Mouse (Mus musculus) hematopoietic stem cell, adult 5-6 weeks (primary cell): ENCODE measurements at regions not wholly inside any gene's neighbourhood (a gene's known extent, or its start where the extent isn't known, plus 50 kb on each side); places are given as distances from the start of the nearest gene placed in this dataset.
"Not testable (repeated sequence)": the region's sequence is repeated elsewhere in the genome, so short reads cannot be mapped to it uniquely, and the experiment has no call there.

Experiments used
- ATAC-seq, 2 experiments: fragments of 125-278 bp in 1 of 2; replicated peaks in 1 of 2; 2 replicates each; pipeline ENCODE4 v1.8.0; 2016 to 2017; ENCODE audit warnings: inconsistent platforms in 2 of 2, mild to moderate bottlenecking in 2 of 2, moderate number of reproducible peaks in 2 of 2, low read depth in 1 of 2, moderate TSS enrichment in 1 of 2; ENCODE audit not compliant: low FRiP score in 2 of 2, poor library complexity in 2 of 2, severe bottlenecking in 2 of 2, insufficient read depth in 1 of 2, low TSS enrichment in 1 of 2

DNA sequence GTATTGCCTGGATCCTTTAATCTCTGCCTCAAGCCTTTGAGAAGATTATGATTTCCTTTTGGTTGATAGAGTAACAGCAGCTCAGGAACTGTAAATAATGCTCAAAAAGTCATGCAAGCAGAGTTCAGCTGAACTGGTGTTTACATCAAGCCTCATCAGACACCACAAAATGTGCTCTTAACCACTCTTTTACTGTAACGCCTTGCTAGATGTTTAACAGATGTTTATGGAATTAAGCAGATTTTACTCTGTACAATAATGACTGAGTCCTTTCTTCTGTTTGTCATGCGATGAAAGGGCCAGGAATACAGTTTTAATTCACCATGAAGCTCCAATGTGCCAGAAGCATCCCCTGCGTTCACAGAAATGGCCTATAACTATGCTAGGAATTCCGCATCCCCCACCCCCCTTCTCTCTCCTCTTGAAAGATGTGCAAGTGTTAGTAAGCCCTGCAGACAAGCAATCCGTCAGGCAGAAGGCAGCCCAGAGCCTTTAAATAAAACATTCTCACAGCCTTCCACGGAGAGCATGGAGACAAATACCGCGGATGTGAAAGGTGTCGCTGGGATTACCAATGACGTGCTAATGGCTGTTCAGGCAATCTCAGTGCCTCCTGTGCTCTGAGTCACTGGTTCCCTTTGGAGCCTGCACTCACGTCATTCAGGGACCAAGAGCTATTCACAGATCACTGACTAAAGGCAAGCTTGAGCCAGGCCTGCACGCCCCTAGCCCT is 453.3 kb upstream of the Kif18a start:
- ATAC-seq, result no peak

DNA sequence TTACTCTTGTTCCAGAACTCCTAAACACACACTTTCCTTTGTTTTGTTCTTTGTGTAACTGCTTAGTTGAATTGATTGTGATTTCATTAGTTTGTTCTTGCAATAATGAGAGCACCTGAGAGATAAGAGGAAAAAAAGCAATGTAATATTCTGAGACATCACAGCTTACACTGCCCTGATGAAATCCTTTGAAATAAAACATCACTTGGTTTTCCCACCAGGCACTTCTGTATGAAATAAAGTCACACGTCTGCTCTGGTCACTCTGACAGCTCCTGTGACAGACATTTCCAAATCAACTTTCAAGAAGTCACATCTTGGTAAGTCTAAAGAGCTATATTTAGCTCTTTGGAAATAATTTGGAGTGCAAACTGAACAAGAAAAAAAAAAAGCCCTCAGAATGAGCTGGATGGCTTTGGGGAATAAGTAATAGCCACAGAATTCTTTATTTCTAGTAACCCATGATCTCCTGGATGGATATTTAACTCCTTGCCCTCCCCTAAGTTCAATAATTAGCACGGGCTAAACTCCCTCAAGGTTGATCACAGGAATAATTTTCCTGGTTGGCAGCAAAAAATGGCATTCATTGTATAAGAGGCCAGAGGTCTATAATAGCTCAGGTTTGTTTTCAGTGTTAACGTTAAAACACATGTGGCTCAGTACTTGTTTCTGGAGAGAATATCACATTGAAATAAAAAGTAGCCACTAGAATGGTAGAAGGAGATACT is 452.4 kb upstream of the Kif18a start:
- ATAC-seq, result no peak

DNA sequence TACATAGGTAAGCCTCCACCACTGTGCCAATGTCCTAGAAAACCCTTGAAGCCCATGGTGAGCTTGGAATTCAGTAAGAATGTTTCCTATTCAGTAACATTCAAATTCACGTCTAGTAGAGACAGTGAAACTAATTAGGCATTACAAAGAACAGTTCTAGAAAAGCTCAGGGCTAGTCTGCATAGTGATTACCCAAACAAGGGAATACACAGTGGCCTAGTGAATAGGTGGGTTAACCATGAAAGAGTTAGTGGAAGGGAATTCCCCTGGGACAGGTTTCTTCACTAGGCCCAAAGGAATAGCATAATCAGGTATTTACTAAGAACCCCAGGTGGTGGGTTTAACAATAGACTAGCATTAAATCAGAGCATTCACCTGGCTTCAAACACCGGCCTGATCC is 436.7 kb upstream of the Kif18a start:
- not testable (repeated sequence) for ATAC-seq

DNA sequence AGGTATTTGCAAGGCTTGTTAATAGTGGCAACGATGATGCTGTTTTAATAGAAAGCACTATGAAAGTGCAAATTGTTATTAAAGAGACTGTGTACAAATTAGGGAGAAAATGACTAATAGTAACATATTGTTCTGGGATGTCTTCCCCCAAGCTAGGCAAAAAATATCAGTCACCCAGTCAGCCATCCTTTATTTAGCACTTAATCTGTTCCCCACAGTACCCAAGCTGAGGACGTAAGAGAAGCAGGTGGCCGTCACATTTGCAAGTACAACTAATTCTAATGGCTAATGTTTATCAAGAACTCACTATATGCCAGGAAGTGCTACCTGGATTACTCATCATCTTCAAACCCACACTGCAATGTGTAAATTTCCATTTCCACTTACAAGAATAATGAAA is 432.5 kb upstream of the Kif18a start:
- no peak for ATAC-seq

DNA sequence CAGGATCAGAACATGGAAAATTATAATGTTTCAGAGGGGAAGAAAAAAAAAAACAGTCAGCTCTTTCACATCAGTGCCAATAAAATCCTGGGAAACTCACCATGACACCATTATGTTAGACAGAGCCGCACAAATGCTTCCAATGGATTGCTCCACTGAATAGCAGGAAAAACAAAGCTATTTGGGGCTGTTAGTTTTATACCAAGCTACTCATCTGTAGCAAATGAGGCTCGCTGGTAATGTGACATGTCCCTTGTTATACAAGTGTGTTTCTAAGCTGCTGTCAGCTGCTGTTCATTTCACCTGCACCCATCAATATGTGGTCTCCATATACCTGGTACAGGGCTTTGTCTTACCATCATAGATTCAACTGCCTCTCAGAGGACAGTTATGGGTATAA is 426.1 kb upstream of the Kif18a start:
- no peak for ATAC-seq

DNA sequence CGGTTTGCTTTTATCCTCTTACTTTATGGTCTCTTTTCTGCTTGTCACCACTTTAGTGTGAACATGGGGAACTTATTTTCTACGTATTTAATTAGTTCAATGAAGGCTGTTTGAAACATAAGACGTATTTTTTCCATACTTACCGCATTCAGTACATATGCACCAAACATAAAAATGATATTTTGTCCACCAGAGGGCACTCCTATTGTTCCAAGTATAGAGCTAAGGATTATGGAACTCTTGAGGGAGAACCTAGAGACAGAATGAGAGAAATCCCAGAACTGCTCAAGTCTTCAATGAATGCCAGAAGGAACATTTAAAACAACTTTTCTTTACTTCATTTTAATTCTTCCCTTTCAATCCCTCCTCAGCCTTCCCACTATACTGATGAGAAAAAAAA is 403.4 kb upstream of the Kif18a start:
- ATAC-seq, result no peak

DNA sequence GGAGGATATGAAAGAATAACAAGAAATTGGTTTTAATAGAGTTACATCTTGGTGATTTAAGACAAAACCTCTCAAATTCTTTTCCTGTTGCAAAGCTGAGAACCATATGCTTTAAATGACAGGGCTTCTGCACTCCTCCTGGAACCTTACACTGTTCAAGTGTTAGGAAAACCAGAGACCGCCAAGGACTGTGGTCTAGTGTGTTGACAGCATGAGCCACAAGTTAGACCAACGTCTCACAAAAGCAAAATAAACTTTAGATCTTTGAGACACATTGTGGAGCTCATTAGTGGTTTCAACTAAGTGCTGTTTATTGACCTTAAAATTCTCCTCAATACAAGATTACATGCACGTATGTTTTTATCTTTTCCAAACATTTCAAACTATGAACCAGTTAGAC is 402.9 kb upstream of the Kif18a start:
- ATAC-seq, result no peak

DNA sequence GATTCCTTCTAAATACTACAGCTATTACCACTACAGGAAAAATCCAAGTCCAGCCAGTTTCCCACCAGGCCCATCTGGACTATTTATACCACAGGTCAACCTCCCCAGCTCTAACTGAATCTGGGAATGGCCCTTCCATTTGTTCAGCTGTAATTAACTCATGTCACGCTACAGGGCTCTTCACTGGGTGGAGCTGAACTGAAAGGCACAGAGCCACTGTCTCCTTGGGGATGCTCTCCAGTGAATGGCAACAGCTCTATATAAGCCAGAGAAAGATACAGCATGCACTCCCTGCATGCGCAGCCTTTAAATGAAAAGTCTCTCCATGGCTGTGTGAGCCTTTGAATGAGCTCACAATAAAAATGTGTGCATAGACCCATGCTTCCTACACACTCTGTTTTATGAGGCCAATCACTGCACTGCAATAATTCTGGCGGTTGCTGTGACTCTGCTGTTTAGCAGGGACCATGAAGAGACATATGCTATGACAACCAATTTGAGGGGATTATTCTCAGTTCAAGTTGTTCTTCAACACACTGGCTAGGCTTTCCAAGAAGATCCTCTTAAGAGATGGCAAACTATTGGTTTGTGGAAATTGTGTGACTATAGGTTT is 376.3 kb upstream of the Kif18a start:
- no peak for ATAC-seq

DNA sequence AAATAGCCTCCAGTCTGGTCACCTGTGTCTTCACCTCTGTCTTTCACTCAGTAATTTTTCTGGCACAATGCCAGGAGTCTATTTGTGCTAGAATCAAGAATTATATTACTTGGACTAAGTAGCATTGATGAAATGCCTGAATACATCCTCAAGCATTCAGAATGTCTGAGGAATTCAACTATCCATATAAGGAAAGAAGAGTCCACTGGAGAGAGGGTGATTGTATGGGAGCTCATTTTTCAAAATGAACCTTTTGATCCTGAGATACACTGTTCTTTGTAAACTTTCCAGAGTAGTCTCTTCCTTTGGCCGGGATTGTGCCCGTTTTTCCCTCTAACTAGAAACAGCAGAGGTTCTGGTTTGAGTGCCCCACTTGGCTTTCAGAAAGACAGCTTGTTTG is 367.0 kb upstream of the Kif18a start:
- ATAC-seq, result no peak

DNA sequence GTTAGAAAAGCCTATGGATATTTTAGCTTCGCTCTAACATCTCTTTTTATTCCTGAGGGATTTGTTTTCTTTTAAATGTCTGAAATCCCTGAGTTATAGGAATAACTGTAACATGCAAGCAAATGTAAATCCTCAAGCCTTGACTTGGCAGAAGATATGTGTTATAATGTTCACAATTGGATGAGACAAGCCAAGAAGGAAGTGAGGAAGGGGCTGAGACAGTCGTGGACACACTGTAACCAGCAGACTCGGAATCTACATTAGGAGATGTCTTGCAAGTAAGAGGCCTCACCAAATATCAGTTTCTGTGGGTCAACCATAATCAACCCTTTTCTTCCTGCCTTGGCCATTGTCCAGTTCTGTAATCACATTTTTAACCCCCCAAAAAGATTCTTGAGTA is 366.6 kb upstream of the Kif18a start:
- ATAC-seq, result no peak

DNA sequence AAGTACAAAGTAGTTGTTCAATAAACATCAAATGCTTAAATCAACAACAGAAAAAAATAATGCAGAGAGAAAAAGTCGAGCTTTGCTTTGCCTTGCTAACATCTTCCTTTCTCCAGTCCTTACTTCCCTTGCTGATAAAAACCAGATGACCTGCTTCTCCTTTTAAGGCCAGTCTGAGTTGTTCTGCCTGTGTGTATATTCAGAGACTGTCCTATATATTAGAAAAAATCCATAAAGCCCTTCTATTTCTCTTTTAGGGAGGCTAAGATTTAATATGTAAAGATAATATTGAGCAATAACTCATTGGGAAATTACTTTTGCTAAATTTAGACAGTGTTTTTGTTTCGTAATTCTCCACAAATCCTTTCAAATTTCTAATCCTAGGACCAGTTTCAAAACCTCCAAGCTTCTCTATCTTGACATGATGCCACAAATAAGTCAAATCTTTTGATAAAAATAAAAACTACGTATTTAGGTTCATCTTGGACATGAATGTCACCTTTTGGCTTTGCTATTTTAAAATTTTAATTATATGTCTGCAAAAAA is 361.0 kb upstream of the Kif18a start:
- no peak for ATAC-seq

DNA sequence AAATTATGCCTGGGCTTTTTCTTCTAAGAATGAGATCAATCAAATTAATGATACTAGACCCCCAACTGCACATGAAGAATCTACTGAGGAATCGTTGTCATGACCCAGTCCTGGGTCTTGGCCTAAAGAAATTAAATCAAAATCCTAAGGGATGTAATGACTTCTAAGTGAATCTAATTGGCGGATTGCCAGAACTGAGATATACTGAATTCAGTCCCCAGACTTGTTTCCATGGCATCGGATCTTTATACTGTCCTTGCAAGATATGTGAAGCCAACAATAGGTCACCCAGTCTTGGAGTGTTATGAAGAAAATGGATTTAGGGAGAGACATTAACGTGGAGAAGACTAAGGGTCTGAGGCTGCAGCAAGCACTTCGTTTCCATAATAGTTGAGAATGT is 360.4 kb upstream of the Kif18a start:
- ATAC-seq, result no peak

DNA sequence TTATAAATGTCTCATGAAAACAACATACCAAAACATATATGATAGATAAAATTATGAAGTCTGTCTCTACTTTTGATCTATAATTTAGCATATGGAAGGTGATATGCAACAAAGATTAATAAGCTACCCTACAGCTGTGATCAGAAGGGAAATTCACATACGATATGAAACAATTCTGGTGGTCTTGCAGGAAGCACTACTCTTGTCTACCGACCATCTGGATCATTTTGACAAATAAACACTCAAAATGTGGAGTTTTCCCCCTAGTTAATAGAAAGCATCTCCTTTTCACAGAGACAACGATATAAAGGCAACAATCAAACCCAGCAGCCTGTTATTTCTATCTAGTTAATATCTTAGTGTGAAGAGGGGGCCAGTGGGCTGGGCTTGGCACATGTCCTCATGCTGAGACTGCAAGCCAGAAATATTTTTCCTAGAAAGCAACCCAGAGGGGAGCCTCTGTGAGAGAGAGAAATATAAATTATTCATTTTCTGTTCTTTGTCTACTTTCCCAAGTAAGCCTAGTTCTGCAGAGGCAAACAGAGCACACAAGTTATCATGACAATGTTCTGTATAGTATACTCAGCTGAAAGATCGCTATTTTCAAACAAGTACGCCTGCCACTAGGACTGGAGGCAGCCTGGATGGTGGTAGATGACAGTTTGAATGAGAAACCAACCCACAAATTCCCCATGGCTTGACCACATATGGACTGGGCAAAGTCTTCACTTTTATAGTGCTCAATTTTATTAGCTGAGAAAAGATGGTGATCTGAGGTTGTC is 344.4 kb upstream of the Kif18a start:
- no peak for ATAC-seq

DNA sequence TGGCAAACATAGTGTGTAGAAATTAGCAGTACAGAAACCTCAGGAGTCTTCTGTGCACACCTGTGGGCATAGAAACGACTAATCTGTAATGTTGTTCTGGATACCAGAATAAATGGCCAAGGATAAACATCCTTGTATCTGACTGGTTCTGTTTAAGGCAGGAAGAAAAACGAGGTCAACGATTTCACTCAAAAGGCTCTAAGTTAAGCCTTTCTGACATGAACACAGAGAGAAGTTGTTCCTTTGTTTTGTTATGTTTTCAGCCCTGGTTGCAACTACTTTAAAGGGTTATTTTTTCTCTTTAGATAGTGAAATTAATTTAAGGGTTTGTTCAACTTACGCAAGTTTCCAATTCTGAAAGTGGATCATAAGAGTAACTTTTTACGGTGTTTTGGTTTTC is 299.6 kb upstream of the Kif18a start:
- ATAC-seq, result no peak

DNA sequence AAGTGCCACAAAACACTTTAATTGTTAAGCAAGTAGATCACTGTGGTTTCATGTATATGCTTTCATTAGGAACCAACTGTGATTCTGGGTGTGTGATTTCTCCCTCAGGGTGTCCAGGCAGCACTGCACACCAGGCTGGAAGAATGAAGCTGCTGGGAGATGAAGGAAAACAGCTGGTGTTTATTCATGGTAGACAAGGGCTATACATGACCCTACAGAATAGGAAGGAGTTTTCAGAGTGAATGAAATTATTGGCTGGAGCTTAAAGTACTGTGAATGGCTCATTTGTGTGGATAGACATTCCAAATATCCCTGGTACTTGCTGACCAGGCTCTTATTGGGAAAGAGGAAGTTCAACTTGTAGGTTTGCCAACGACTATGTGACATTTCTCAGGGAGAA is 264.3 kb upstream of the Kif18a start:
- ATAC-seq, result no peak

DNA sequence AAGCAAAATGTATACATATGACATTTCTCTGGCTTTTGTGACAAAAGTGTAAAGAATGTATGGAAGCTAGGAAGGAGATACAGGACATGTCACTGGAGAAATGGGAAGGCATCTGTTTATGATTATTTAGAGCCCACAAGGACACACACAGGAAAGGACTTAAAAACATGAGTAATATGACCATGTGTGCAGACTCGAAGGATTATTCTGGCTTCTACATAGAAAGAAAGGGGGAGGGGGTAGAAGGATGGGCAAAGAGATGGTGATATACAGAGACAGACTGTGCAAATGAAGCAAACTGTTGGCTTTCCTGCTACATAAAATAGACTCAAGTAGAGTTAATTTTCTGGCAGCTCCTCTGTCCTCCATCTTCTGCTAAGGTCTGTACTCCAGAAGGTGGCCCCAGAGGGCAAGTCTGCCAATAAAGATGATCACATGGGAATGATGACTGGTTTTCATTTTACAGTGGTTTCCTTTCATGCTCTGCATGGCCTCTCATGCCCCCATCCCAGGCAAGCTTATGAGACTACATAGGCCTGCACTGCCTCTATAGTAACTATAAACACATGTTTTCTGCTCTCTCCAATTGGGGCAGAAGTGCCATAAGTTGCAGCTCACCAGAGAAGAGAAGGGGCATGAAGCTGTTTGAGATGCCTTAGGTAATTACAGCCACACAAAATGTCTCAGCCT is 263.4 kb upstream of the Kif18a start:
- ATAC-seq, result no peak

DNA sequence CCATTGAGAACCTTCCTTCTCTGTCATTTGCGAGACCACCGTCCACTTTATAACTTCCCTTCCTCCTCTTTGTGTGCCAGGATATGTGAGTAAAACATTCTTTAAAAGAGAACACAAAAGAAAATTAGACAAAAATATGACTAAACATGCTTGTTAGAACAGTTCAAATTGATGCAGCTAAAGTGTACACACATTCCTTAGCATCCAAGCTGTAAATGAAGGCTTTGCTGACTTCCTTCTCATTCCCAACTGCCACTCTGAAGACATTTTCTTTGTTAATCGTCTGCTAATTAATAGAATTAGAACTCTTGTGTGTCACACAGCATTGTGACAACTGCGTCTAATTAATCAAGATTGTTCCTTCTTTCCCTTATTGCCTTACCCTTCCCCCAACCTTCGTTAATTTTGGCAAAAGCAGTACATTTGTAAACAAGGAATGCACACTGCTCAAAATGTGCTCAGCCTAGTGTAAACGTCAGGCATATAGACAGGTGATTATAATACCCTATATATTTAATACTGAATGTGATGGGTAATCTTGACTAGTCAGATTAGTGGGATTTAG is 242.3 kb upstream of the Kif18a start:
- no peak for ATAC-seq
